Mouse (Mus musculus) spleen, adult 2 months (tissue): ENCODE results near the gene Arhgap10. TPM values are rescaled to one million over a fixed set of nuclear protein-coding genes. Genes with fewer than 3 reads are reported as not detected.

ENCODE experiments used
- DNase-seq, 2 experiments: peaks; one replicate each; pipeline versions ENCODE4 v3.0.0 to v3.0.0-alpha.2; 2012 to 2021; ENCODE audit warnings: low spot score in 2 of 2, low read depth in 1 of 2
- H3K27ac ChIP-seq: fragments of 200-500 bp; 2 replicates; pipeline ENCODE4 v1.5.1; 2012; ENCODE audit warnings: low read length, inconsistent platforms; ENCODE audit not compliant: insufficient read depth
- H3K27me3 ChIP-seq: fragments of 200-500 bp; 2 replicates; pipeline ENCODE4 v1.6.1; 2012; ENCODE audit warnings: mild to moderate bottlenecking, moderate library complexity, low read length, inconsistent platforms; ENCODE audit not compliant: control insufficient read depth, insufficient read depth
- H3K36me3 ChIP-seq: fragments of 200-500 bp; 2 replicates; pipeline ENCODE4 v1.6.1; 2012; ENCODE audit warnings: mild to moderate bottlenecking, low read length, inconsistent platforms; ENCODE audit not compliant: control insufficient read depth, insufficient read depth
- H3K4me1 ChIP-seq: fragments of 200-500 bp; 2 replicates; pipeline ENCODE4 v1.6.1; 2011; ENCODE audit warnings: inconsistent platforms; ENCODE audit not compliant: control insufficient read depth, insufficient read depth, insufficient read length
- H3K4me3 ChIP-seq: fragments of 200-500 bp; 2 replicates; pipeline ENCODE4 v1.5.1; 2011; ENCODE audit warnings: mild to moderate bottlenecking, inconsistent platforms; ENCODE audit not compliant: insufficient read depth, insufficient read length; ENCODE audit errors: extremely low read depth
- CTCF ChIP-seq: fragments of 200-500 bp; IDR thresholded peaks from 2 replicates; pipeline ENCODE4 v1.5.1; 2011; ENCODE audit warnings: mild to moderate bottlenecking, inconsistent platforms; ENCODE audit not compliant: insufficient read depth, insufficient read length, insufficient replicate concordance; ENCODE audit errors: extremely low read depth
- POLR2A ChIP-seq: fragments of 200-500 bp; IDR thresholded peaks from 2 replicates; pipeline ENCODE4 v1.6.1; 2011; ENCODE audit warnings: low read depth, low read length, inconsistent platforms
- WGBS: fragments of 180-500 bp; shearing (Covaris S2); methylation state at CpG from one replicate; pipeline ENCODE4 v1.1.7; 2018; 5-methylcytosine and 5-hydroxymethylcytosine counted together
- polyA plus RNA-seq: library from polyadenylated mRNA; depleted of rRNA; stranded (reverse); fragments of >200 nt; gene quantifications from 2 replicates; pipeline ENCODE4 v1.2.3, GENCODE M21; 2012; rRNA removed

Gene Arhgap10
- polyA plus RNA-seq, 1 experiment: 4.3 TPM

DNA sequence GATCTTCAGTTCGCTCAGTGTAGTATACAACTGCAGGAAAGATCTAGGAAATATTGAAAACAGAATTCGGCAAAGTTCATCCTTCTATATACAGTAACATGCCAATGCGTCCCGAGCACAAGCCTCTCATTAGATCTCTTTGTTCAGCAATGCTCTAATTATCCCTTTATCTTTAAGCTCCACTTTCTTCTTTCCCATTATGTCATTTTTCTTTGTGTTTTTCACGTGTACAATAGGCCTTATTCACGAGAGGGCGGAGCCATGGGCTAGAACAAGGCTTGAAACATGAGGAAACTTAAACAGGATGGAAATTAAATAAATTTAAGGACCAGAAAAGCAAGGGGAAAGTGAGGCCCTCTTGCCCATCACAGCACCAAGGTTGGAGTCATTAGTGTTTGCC lies 289.1 kb downstream of the Arhgap10 start:
- H3K27me3 ChIP-seq: no peaks in the 10 kb centered on the region
- H3K4me1 ChIP-seq: no peaks in the 10 kb centered on the region
- no peak for DNase-seq
- WGBS: 83% methylated on average over 7 of the region's 7 CpGs
- no peak overlapping the region for H3K27ac ChIP-seq
- no peak overlapping the region for H3K4me3 ChIP-seq
- TF ChIP-seq CTCF: no peak
- no peak for TF ChIP-seq POLR2A
- H3K36me3 ChIP-seq: no peaks in the 10 kb centered on the region

DNA sequence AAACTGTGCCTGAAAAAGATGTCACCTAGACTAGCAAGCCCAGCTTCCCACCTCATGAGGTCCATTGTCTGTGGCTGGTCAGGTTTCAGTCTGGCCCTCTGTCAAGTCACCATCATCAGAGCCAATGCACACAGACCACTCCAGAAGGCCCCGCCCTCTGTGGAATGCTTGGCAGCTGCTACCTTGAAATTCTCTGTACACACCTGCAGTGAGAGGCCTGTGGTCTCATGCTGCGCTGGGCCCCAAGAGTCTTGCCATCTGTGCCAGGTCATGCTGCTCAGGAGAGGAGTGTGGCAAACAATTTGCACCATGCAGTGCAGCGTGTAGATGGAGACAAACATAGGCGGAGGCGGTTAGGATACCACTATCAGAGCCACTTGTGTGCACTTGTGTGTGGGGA lies 290.0 kb downstream of the Arhgap10 start:
- WGBS: 88% methylated on average over 5 of the region's 5 CpGs
- Histone ChIP-seq H3K4me3 (no peak overlapping the region), H3K4me1 (no peaks in the 10 kb centered on the region), H3K36me3 (no peaks in the 10 kb centered on the region), H3K27me3 (no peaks in the 10 kb centered on the region), H3K27ac (no peak overlapping the region)
- no peak for TF ChIP-seq POLR2A
- no peak for DNase-seq

GRCm38 (mm10) chr8:77223123-77223522 lies 294.6 kb downstream of the Arhgap10 start:
- WGBS: 89% methylated on average over 4 of the region's 4 CpGs

GRCm38 (mm10) chr8:77215191-77215590 lies 302.6 kb downstream of the Arhgap10 start:
- DNase-seq: no peak
- Histone ChIP-seq H3K4me3 (no peak overlapping the region), H3K27me3 (no peaks in the 10 kb centered on the region), H3K36me3 (no peaks in the 10 kb centered on the region), H3K27ac (no peak overlapping the region), H3K4me1 (no peaks in the 10 kb centered on the region)
- WGBS: 79% methylated on average over 6 of the region's 6 CpGs
- TF ChIP-seq CTCF (no peak), POLR2A (no peak)

More at GRCm38 (mm10) chr8:77223123-77223522, 294.6 kb downstream of the Arhgap10 start:
- Histone ChIP-seq H3K4me1 (no peaks in the 10 kb centered on the region), H3K36me3 (no peaks in the 10 kb centered on the region), H3K27ac (no peak overlapping the region), H3K4me3 (no peak overlapping the region), H3K27me3 (no peaks in the 10 kb centered on the region)
- TF ChIP-seq POLR2A (no peak), CTCF (no peak)
- DNase-seq: no peak

DNA sequence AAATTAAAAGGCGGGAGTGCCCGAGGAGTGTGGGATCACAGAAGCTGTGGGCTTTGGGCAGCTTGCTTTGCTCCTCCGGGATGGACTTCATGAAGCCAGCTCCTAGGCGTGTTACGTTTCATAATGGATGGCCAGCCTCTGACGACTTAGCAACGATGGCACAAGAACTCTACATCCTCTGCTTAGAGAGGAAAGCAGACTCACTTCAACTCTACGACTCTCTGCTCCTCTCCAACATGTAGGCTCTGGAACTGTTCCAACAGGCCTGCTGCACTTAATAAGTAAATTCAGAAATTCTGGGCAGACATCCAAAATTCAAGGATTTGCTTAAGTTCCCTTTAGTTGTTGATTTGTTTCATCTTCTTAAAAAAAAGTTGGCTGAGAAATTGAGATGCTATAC lies 303.1 kb downstream of the Arhgap10 start:
- no peak overlapping the region for H3K27ac ChIP-seq
- H3K4me3 ChIP-seq: no peak overlapping the region
- H3K4me1 ChIP-seq: no peaks in the 10 kb centered on the region
- 68% methylated on average over 8 of the region's 8 CpGs for whole genome bisulfite sequencing
- no peaks in the 10 kb centered on the region for H3K36me3 ChIP-seq
- TF ChIP-seq POLR2A (no peak), CTCF (no peak)
- no peak for DNase-seq
- no peaks in the 10 kb centered on the region for H3K27me3 ChIP-seq

DNA sequence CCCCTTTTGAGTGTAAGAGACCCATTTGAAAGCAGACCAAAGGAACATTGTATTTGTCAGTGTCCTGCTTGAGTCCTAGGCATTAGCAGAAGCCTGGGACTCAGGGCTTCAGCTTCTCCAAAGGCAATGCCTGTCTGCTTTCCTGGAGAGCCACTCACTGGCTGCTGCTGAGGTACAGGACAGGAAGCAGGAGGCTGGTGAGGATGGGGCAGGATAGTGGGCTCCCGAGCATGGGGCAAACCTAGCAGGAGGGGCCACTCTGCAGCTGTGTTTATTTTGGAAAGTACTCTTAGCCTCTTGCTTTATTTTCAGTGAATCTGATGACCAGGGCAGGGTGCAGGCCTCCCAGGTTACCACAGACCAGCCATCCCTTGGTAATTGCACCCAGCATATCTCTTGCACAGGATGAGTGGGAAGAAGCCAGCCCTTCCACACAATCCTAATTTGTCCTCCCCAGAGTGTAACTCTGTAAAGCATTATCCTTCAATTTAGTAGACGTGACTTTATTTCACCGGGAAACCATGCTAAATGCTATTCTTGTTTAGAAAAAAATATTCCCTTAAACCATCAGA lies 303.8 kb downstream of the Arhgap10 start:
- Histone ChIP-seq H3K27ac (no peak overlapping the region), H3K4me3 (no peak overlapping the region), H3K27me3 (no peaks in the 10 kb centered on the region), H3K4me1 (no peaks in the 10 kb centered on the region), H3K36me3 (no peaks in the 10 kb centered on the region)
- WGBS: 81% methylated on average over 3 of the region's 3 CpGs
- DNase-seq: no peak
- TF ChIP-seq POLR2A: no peak
- TF ChIP-seq CTCF: no peak

DNA sequence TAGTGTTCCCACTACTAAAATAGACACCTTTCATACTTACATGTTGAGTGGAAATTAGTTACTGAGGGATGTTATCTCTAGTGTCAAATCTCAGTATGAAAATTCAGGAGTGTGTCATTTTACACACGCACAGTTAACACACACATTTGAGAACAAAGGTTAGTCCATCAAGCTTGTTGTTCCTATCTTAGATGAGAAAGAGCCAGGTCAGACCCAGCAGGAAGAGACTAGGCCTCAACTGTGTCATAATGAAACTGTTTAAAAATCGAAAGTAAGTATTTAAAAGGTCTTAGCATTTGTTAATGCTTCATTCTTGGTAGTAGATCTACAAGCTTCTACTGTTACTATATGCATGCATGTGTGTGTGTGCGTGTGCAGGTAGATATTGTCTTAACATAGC lies 308.5 kb downstream of the Arhgap10 start:
- H3K4me1 ChIP-seq: no peaks in the 10 kb centered on the region
- no peaks in the 10 kb centered on the region for H3K36me3 ChIP-seq
- TF ChIP-seq POLR2A (no peak), CTCF (no peak)

More for the DNA sequence above, 308.5 kb downstream of the Arhgap10 start:
- 72% methylated on average over 3 of the region's 3 CpGs for WGBS
- H3K27me3 ChIP-seq: no peaks in the 10 kb centered on the region
- no peak overlapping the region for H3K4me3 ChIP-seq
- DNase-seq: no peak
- no peak overlapping the region for H3K27ac ChIP-seq

Other genes with a start within 250 kb of the Arhgap10 start
- gene Prmt9, start 31.4 kb upstream of the Arhgap10 start, polyA plus RNA-seq: 5.7 and 6.5 TPM in 2 replicates
- 3.8 and 4.9 TPM in 2 replicates for gene Tmem184c, start 92.7 kb upstream of the Arhgap10 start, polyA plus RNA-seq
- 1.8 and 2.1 TPM in 2 replicates for gene Ednra, start 206.5 kb upstream of the Arhgap10 start, polyA plus RNA-seq